In genomic region chr4:126303877-126304276, GRCm38 (mm10) we compare ENCODE assay signal across 18 mouse cellular contexts. TPM values are rescaled to one million over a fixed set of nuclear protein-coding genes. Genes with fewer than 3 reads are reported as not detected.
A peak's percentile ranks its signal among the peaks of the same experiment; 100 is the strongest.
DNase-seq lines count a peak whose midpoint lies in the region; ATAC-seq and TF ChIP-seq lines count a peak whose summit lies in the region.
"Had no signal": no experiment of that assay in that cellular context is flagged by ENCODE, and none has a peak within 500 bp of the region (broad histone marks: within the 10 kb centered on the region; RNA-seq: fewer than 3 reads in every experiment).

No protein-coding gene starts in this region.

- H3K9me3 ChIP-seq in heart, embryonic 12.5 days (replicated peaks), result peaks cover 4% of the 10 kb centered on the region
- H3K9me3 ChIP-seq in liver, postnatal 0 days (ENCODE audit: low read length), result peaks cover 5% of the 10 kb centered on the region; the same call in 1 of the 2 replicates
- H3K9me3 ChIP-seq in liver, embryonic 12.5 days (replicated peaks), result 0 out of 2 replicates have a peak, but pooled peaks cover 4% of the 10 kb centered on the region
- H3K9me3 ChIP-seq in MEL (replicated peaks; ENCODE audit: insufficient read depth, low read length), result no peaks in the 10 kb centered on the region
- H3K9me3 ChIP-seq: midbrain, embryonic 15.5 days had no signal

- no peak overlapping the region for H3K4me2 ChIP-seq in heart, embryonic 12.5 days
- no peak overlapping the region for H3K4me2 ChIP-seq in liver, postnatal 0 days (ENCODE audit: low read depth, low read length)
- H3K4me2 ChIP-seq in liver, embryonic 12.5 days, result no peak overlapping the region
- H3K4me2 ChIP-seq: liver, embryonic 13.5 days; midbrain, embryonic 15.5 days had no signal

- no peak for TF ChIP-seq POLR2A in heart, adult 2 months (IDR thresholded peaks at IDR 0.05; ENCODE audit: insufficient read depth, low read depth, low read length)
- TF ChIP-seq POLR2A in MEL (IDR thresholded peaks at IDR 0.05; ENCODE audit: control insufficient read depth in 1 of 2, insufficient read depth in 1 of 2, low read depth in 1 of 2, low read length in 2 of 2, poor library complexity in 1 of 2), result no peak
- no peak for TF ChIP-seq POLR2A in small intestine, adult 2 months (IDR thresholded peaks at IDR 0.05; ENCODE audit: low read depth, low read length)

- H3K4me1 ChIP-seq in heart, adult 2 months (ENCODE audit: control insufficient read depth, insufficient read depth, low read length), result no peaks in the 10 kb centered on the region
- H3K4me1 ChIP-seq in heart, embryonic 12.5 days (replicated peaks), result peaks cover 17% of the 10 kb centered on the region
- H3K4me1 ChIP-seq in liver, postnatal 0 days (ENCODE audit: insufficient read depth), result peaks cover 8% of the 10 kb centered on the region
- H3K4me1 ChIP-seq in liver, embryonic 12.5 days, result peaks cover 12% of the 10 kb centered on the region; the same call in 1 of the 2 replicates
- no peaks in the 10 kb centered on the region for H3K4me1 ChIP-seq in MEL (ENCODE audit: control insufficient read depth in 1 of 2, insufficient read depth in 2 of 2, low read length in 2 of 2)
- H3K4me1 ChIP-seq in small intestine, adult 2 months (ENCODE audit: control insufficient read depth, insufficient read depth, insufficient read length, low read length), result peaks cover 10% of the 10 kb centered on the region

- no peak overlapping the region for H3K4me3 ChIP-seq in heart, adult 2 months
- H3K4me3 ChIP-seq in heart, embryonic 12.5 days, result no peak overlapping the region
- no peak overlapping the region for H3K4me3 ChIP-seq in liver, postnatal 0 days (ENCODE audit: low read depth, low read length)
- H3K4me3 ChIP-seq in liver, embryonic 12.5 days, result no peak overlapping the region
- no peak overlapping the region for H3K4me3 ChIP-seq in MEL (ENCODE audit: control insufficient read depth in 1 of 2, insufficient read depth in 1 of 2, low read depth in 2 of 2, low read length in 2 of 2)
- no peak overlapping the region for H3K4me3 ChIP-seq in small intestine, adult 2 months (ENCODE audit: low read depth, low read length)
- H3K4me3 ChIP-seq: heart, embryonic 10.5 days; liver, embryonic 13.5 days; midbrain, embryonic 15.5 days had no signal

- no peak for DNase-seq in heart, adult 2 months
- no peak for DNase-seq in liver, postnatal 0 days
- peak; percentile 37 for DNase-seq in MEL (ENCODE audit: low read depth, low spot score)
- no peak for DNase-seq in gastrocnemius, postnatal 36 days
- DNase-seq: adrenal gland, adult 2 months; cerebellum, postnatal 10 days; gastrocnemius, postnatal 14 days; layer of hippocampus, adult 9-11 months; liver, embryonic 13.5 days; lung, postnatal 36 days; right cerebral cortex, postnatal 25 days; thymus, adult 18-20 months had no signal

- no peaks in the 10 kb centered on the region for H3K36me3 ChIP-seq in heart, adult 2 months (ENCODE audit: control insufficient read depth, insufficient read depth, low read length)
- H3K36me3 ChIP-seq in heart, embryonic 12.5 days, result no peaks in the 10 kb centered on the region
- no peaks in the 10 kb centered on the region for H3K36me3 ChIP-seq in liver, postnatal 0 days (replicated peaks; ENCODE audit: insufficient read depth, low read length)
- no peaks in the 10 kb centered on the region for H3K36me3 ChIP-seq in liver, embryonic 12.5 days
- no peaks in the 10 kb centered on the region for H3K36me3 ChIP-seq in MEL (ENCODE audit: control insufficient read depth in 1 of 2, insufficient read depth in 2 of 2, low read length in 2 of 2)
- H3K36me3 ChIP-seq in small intestine, adult 2 months (ENCODE audit: control insufficient read depth, insufficient read depth, low read length), result no peaks in the 10 kb centered on the region
- H3K36me3 ChIP-seq: heart, embryonic 10.5 days; liver, embryonic 13.5 days; midbrain, embryonic 15.5 days had no signal

- peaks cover 6% of the 10 kb centered on the region for H3K27me3 ChIP-seq in heart, adult 2 months (ENCODE audit: control insufficient read depth, insufficient read depth, low read length)
- peaks cover 56% of the 10 kb centered on the region for H3K27me3 ChIP-seq in heart, embryonic 12.5 days (replicated peaks)
- H3K27me3 ChIP-seq in liver, postnatal 0 days (ENCODE audit: insufficient read depth, low read length), result peaks cover 38% of the 10 kb centered on the region
- peaks cover 63% of the 10 kb centered on the region for H3K27me3 ChIP-seq in liver, embryonic 12.5 days (replicated peaks)
- no peaks in the 10 kb centered on the region for H3K27me3 ChIP-seq in MEL (ENCODE audit: control insufficient read depth in 1 of 2, insufficient read depth in 2 of 2, low read length in 2 of 2)
- peaks cover 26% of the 10 kb centered on the region for H3K27me3 ChIP-seq in small intestine, adult 2 months (ENCODE audit: control insufficient read depth, insufficient read depth, low read length)

- ATAC-seq in heart, embryonic 12.5 days (ENCODE audit: insufficient number of reproducible peaks, low FRiP score), result no peak
- ATAC-seq in liver, postnatal 0 days, result no peak
- ATAC-seq in liver, embryonic 12.5 days, result no peak
- ATAC-seq: forebrain, embryonic 16.5 days; midbrain, embryonic 15.5 days had no signal

- H3K9ac ChIP-seq in heart, adult 2 months (ENCODE audit: low read depth, low read length), result no peak overlapping the region
- H3K9ac ChIP-seq in heart, embryonic 12.5 days, result no peak overlapping the region
- H3K9ac ChIP-seq in liver, postnatal 0 days (replicated peaks), result no peak overlapping the region
- H3K9ac ChIP-seq in liver, embryonic 12.5 days, result no peak overlapping the region
- H3K9ac ChIP-seq in MEL (ENCODE audit: control insufficient read depth, low read depth, low read length, poor library complexity, severe bottlenecking), result no peak overlapping the region
- H3K9ac ChIP-seq: liver, embryonic 13.5 days; midbrain, embryonic 15.5 days had no signal

- no peak for TF ChIP-seq EP300 in heart, adult 2 months (IDR thresholded peaks at IDR 0.05; ENCODE audit: insufficient read depth, low read depth, low read length)
- TF ChIP-seq EP300 in liver, postnatal 0 days (IDR thresholded peaks at IDR 0.05; ENCODE audit: low read depth), result no peak
- TF ChIP-seq EP300 in MEL (IDR thresholded peaks at IDR 0.05; ENCODE audit: low read depth in 1 of 2, low read length in 2 of 2), result no peak

- intact Hi-C loops in heart, adult 2 months (cut with DNase I), result no loop called here
- intact Hi-C loops in gastrocnemius, postnatal 36 days (cut with DNase I), result no loop called here

- no peaks in the 10 kb centered on the region for H3K79me2 ChIP-seq in heart, adult 2 months (replicated peaks; ENCODE audit: control insufficient read depth, insufficient read depth, low read length)
- H3K79me2 ChIP-seq in MEL (ENCODE audit: control insufficient read depth, insufficient read depth, low read length, poor library complexity), result no peaks in the 10 kb centered on the region

- TF ChIP-seq RAD21 in MEL (IDR thresholded peaks at IDR 0.05; ENCODE audit: low read depth, low read length), result peak; percentile 22

- WGBS in heart, adult 2 months, result 66% methylated on average over 4 of the region's 4 CpGs
- WGBS in heart, embryonic 12.5 days, result 62% methylated on average over 4 of the region's 4 CpGs
- 64% methylated on average over 4 of the region's 4 CpGs for WGBS in liver, postnatal 0 days (ENCODE audit: insufficient replicate concordance)
- WGBS in liver, embryonic 12.5 days (ENCODE audit: insufficient replicate concordance), result 56% methylated on average over 4 of the region's 4 CpGs
- 58% methylated on average over 4 of the region's 4 CpGs for WGBS in small intestine, adult 2 months

- TF ChIP-seq CTCF in heart, adult 2 months (IDR thresholded peaks at IDR 0.05), result peak; percentile 56
- TF ChIP-seq CTCF in liver, postnatal 0 days (IDR thresholded peaks at IDR 0.05; ENCODE audit: low read depth), result peak; percentile 49
- TF ChIP-seq CTCF in MEL (IDR thresholded peaks at IDR 0.05 in 2 of 3, conservative IDR thresholded peaks at IDR 0.05 in 1 of 3; ENCODE audit: control insufficient read depth in 1 of 3, insufficient read depth in 1 of 3, low read depth in 2 of 3, low read length in 3 of 3, poor library complexity in 1 of 3, severe bottlenecking in 1 of 3), result peak; percentile 39 to 53 (median 39)
- peak; percentile 28; the same call in 1 of the 2 replicates for TF ChIP-seq CTCF in small intestine, adult 2 months (IDR thresholded peaks at IDR 0.05; ENCODE audit: extremely low read depth, insufficient read length, insufficient replicate concordance, low read depth, low read length)

- H3K27ac ChIP-seq in heart, adult 2 months, result no peak overlapping the region
- H3K27ac ChIP-seq in heart, embryonic 12.5 days (ENCODE audit: poor library complexity, severe bottlenecking), result no peak overlapping the region
- no peak overlapping the region for H3K27ac ChIP-seq in liver, postnatal 0 days (ENCODE audit: low read depth)
- H3K27ac ChIP-seq in liver, embryonic 12.5 days, result no peak overlapping the region
- H3K27ac ChIP-seq in MEL (ENCODE audit: control insufficient read depth, low read depth, low read length), result no peak overlapping the region
- no peak overlapping the region for H3K27ac ChIP-seq in small intestine, adult 2 months (ENCODE audit: insufficient read depth, low read depth, low read length)
- H3K27ac ChIP-seq: heart, embryonic 10.5 days; liver, embryonic 13.5 days; midbrain, embryonic 15.5 days had no signal

RNA-seq across cellular contexts. Expression of gene Col8a2, which starts 17.3 kb away (rescaled TPM):
- total RNA-seq in heart, adult 2 months (2021), result under 1 TPM; 0.57 to 0.66 TPM
- 0.45 and 0.91 TPM in 2 replicates for polyA plus RNA-seq in heart, adult 2 months (2012; rRNA removed)
- 4.7 and 4.9 TPM in 2 replicates for polyA plus RNA-seq in heart, embryonic 12.5 days (2016; fragmentation: Nextera tagmentation; extraction: Ambion mirVana)
- 0.25 and 0.26 TPM in 2 replicates for polyA plus RNA-seq in liver, postnatal 0 days (2015; fragmentation: Nextera tagmentation; extraction: Ambion mirVana)
- polyA plus RNA-seq in liver, embryonic 12.5 days (2016; fragmentation: Nextera tagmentation; extraction: Ambion mirVana), result 1.8 and 2.3 TPM in 2 replicates
- not detected in 2 replicates for total RNA-seq in MEL (2012; rRNA removed)
- polyA plus RNA-seq in MEL (2012; ENCODE audit: insufficient read depth in 1 of 2, insufficient read length in 2 of 2, low read depth in 1 of 2, low replicate concordance in 2 of 2, missing spikeins in 1 of 2), result not detected
- 0.55 and 0.77 TPM in 2 replicates for polyA plus RNA-seq in small intestine, adult 2 months (2012; rRNA removed)
- 1 to 10 TPM; 1.6 to 2.2 TPM for total RNA-seq in gastrocnemius, postnatal 36 days (2021)

RNA-seq across cellular contexts. Expression of gene Adprhl2, which starts 17.6 kb away (rescaled TPM):
- 10 to 100 TPM; 12.9 to 13.0 TPM for total RNA-seq in heart, adult 2 months (2021)
- polyA plus RNA-seq in heart, adult 2 months (2012; rRNA removed), result 14.7 and 16.0 TPM in 2 replicates
- 37.4 and 38.8 TPM in 2 replicates for polyA plus RNA-seq in heart, embryonic 12.5 days (2016; fragmentation: Nextera tagmentation; extraction: Ambion mirVana)
- 31.9 and 34.3 TPM in 2 replicates for polyA plus RNA-seq in liver, postnatal 0 days (2015; fragmentation: Nextera tagmentation; extraction: Ambion mirVana)
- 36.0 and 38.0 TPM in 2 replicates for polyA plus RNA-seq in liver, embryonic 12.5 days (2016; fragmentation: Nextera tagmentation; extraction: Ambion mirVana)
- 53.2 and 62.0 TPM in 2 replicates for total RNA-seq in MEL (2012; rRNA removed)
- polyA plus RNA-seq in MEL (2012; ENCODE audit: insufficient read depth in 1 of 2, insufficient read length in 2 of 2, low read depth in 1 of 2, low replicate concordance in 2 of 2, missing spikeins in 1 of 2), result 10 to 100 TPM in 1 of 2 experiments, not detected in 1; 53.7 TPM
- 25.3 and 33.9 TPM in 2 replicates for polyA plus RNA-seq in small intestine, adult 2 months (2012; rRNA removed)
- 1 to 10 TPM; 7.6 to 7.8 TPM for total RNA-seq in gastrocnemius, postnatal 36 days (2021)

RNA-seq across cellular contexts. Expression of gene Tekt2, which starts 21.6 kb away (rescaled TPM):
- under 1 TPM; 0.37 to 0.39 TPM for total RNA-seq in heart, adult 2 months (2021)
- 1.5 and 1.9 TPM in 2 replicates for polyA plus RNA-seq in heart, adult 2 months (2012; rRNA removed)
- 1.4 and 1.5 TPM in 2 replicates for polyA plus RNA-seq in heart, embryonic 12.5 days (2016; fragmentation: Nextera tagmentation; extraction: Ambion mirVana)
- 0.17 and 0.26 TPM in 2 replicates for polyA plus RNA-seq in liver, postnatal 0 days (2015; fragmentation: Nextera tagmentation; extraction: Ambion mirVana)
- 0.54 and 0.57 TPM in 2 replicates for polyA plus RNA-seq in liver, embryonic 12.5 days (2016; fragmentation: Nextera tagmentation; extraction: Ambion mirVana)
- 0.20 TPM in 1 of 2 replicates, not detected in the other for total RNA-seq in MEL (2012; rRNA removed)
- under 1 TPM in 1 of 2 experiments, not detected in 1; 0.25 TPM for polyA plus RNA-seq in MEL (2012; ENCODE audit: insufficient read depth in 1 of 2, insufficient read length in 2 of 2, low read depth in 1 of 2, low replicate concordance in 2 of 2, missing spikeins in 1 of 2)
- 0.38 and 1.0 TPM in 2 replicates for polyA plus RNA-seq in small intestine, adult 2 months (2012; rRNA removed)
- total RNA-seq in gastrocnemius, postnatal 36 days (2021), result under 1 TPM; 0.46 to 0.59 TPM

RNA-seq across cellular contexts. Expression of gene Trappc3, which starts 41.8 kb away (rescaled TPM):
- 10 to 100 TPM; 46.3 to 49.5 TPM for total RNA-seq in heart, adult 2 months (2021)
- 41.0 and 65.9 TPM in 2 replicates for polyA plus RNA-seq in heart, adult 2 months (2012; rRNA removed)
- 68.0 and 68.7 TPM in 2 replicates for polyA plus RNA-seq in heart, embryonic 12.5 days (2016; fragmentation: Nextera tagmentation; extraction: Ambion mirVana)
- polyA plus RNA-seq in liver, postnatal 0 days (2015; fragmentation: Nextera tagmentation; extraction: Ambion mirVana), result 39.0 and 39.2 TPM in 2 replicates
- polyA plus RNA-seq in liver, embryonic 12.5 days (2016; fragmentation: Nextera tagmentation; extraction: Ambion mirVana), result 43.7 and 44.0 TPM in 2 replicates
- total RNA-seq in MEL (2012; rRNA removed), result 66.6 and 71.0 TPM in 2 replicates
- 10 to 100 TPM in 1 of 2 experiments, not detected in 1; 72.0 TPM for polyA plus RNA-seq in MEL (2012; ENCODE audit: insufficient read depth in 1 of 2, insufficient read length in 2 of 2, low read depth in 1 of 2, low replicate concordance in 2 of 2, missing spikeins in 1 of 2)
- polyA plus RNA-seq in small intestine, adult 2 months (2012; rRNA removed), result 12.6 and 21.4 TPM in 2 replicates
- total RNA-seq in gastrocnemius, postnatal 36 days (2021), result 10 to 100 TPM; 15.9 to 17.9 TPM

RNA-seq across cellular contexts. Expression of gene Map7d1, which starts 47.7 kb away (rescaled TPM):
- total RNA-seq in heart, adult 2 months (2021), result 100 to 1,000 TPM; 253 to 267 TPM
- polyA plus RNA-seq in heart, adult 2 months (2012; rRNA removed), result 149 and 161 TPM in 2 replicates
- 73.9 and 76.4 TPM in 2 replicates for polyA plus RNA-seq in heart, embryonic 12.5 days (2016; fragmentation: Nextera tagmentation; extraction: Ambion mirVana)
- polyA plus RNA-seq in liver, postnatal 0 days (2015; fragmentation: Nextera tagmentation; extraction: Ambion mirVana), result 7.2 and 10.0 TPM in 2 replicates
- polyA plus RNA-seq in liver, embryonic 12.5 days (2016; fragmentation: Nextera tagmentation; extraction: Ambion mirVana), result 20.9 and 23.3 TPM in 2 replicates
- total RNA-seq in MEL (2012; rRNA removed), result 15.4 and 16.4 TPM in 2 replicates
- 10 to 100 TPM in 1 of 2 experiments, not detected in 1; 58.2 TPM for polyA plus RNA-seq in MEL (2012; ENCODE audit: insufficient read depth in 1 of 2, insufficient read length in 2 of 2, low read depth in 1 of 2, low replicate concordance in 2 of 2, missing spikeins in 1 of 2)
- 40.2 and 47.3 TPM in 2 replicates for polyA plus RNA-seq in small intestine, adult 2 months (2012; rRNA removed)
- 100 to 1,000 TPM; 165 to 207 TPM for total RNA-seq in gastrocnemius, postnatal 36 days (2021)
